Mouse (Mus musculus) kidney, adult 11 months (tissue): ENCODE measurements at regions not wholly inside any gene's neighbourhood (a gene's known extent, or its start where the extent isn't known, plus 50 kb on each side); places are given as distances from the start of the nearest gene placed in this dataset.
"Not testable (repeated sequence)": the region's sequence is repeated elsewhere in the genome, so short reads cannot be mapped to it uniquely, and the experiment has no call there.

Source experiments
- DNase-seq: peaks from one replicate; pipeline ENCODE4 v3.0.0; 2022

- DNase-seq = no peak
Observed at GRCm38 (mm10) chr17:29430401-29430800, 60.2 kb upstream of the Pim1 start.

- DNase-seq = no peak
Observed at GRCm38 (mm10) chr17:29430806-29431205, 59.7 kb upstream of the Pim1 start.

- no peak for DNase-seq
Observed at GRCm38 (mm10) chr17:29431553-29432297, 58.8 kb upstream of the Pim1 start.

GRCm38 (mm10) chr17:29432666-29433065, 57.9 kb upstream of the Pim1 start:
- no peak for DNase-seq

- no peak for DNase-seq
Observed at GRCm38 (mm10) chr17:29433370-29433769, 57.2 kb upstream of the Pim1 start.

GRCm38 (mm10) chr17:29434074-29434944, 56.2 kb upstream of the Pim1 start:
- no peak for DNase-seq

GRCm38 (mm10) chr17:29435345-29436006, 55.1 kb upstream of the Pim1 start:
- DNase-seq = no peak

- DNase-seq = not testable (repeated sequence)
Observed at GRCm38 (mm10) chr17:29436484-29436870, 54.1 kb upstream of the Pim1 start.

- DNase-seq = peak; percentile 74
Observed at GRCm38 (mm10) chr17:29436871-29437534, 53.5 kb upstream of the Pim1 start.

GRCm38 (mm10) chr17:29437535-29438324, 52.8 kb upstream of the Pim1 start:
- DNase-seq = no peak

- peak; percentile 86 for DNase-seq
Observed at GRCm38 (mm10) chr17:29438347-29439235, 52.0 kb upstream of the Pim1 start.

GRCm38 (mm10) chr17:29439992-29440391, 50.6 kb upstream of the Pim1 start:
- no peak for DNase-seq

GRCm38 (mm10) chr17:29440490-29440889, 50.1 kb upstream of the Pim1 start:
- no peak for DNase-seq
